ENCODE assay signal across 21 mouse cellular contexts in genomic region chr3:151670628-151671027, GRCm38 (mm10).
A peak's percentile ranks its signal among the peaks of the same experiment; 100 is the strongest.
DNase-seq lines count a peak whose midpoint lies in the region; ATAC-seq lines count a peak whose summit lies in the region.
"Had no signal": no experiment of that assay in that cellular context is flagged by ENCODE, and none has a peak within 500 bp of the region (broad histone marks: within the 10 kb centered on the region; RNA-seq: fewer than 3 reads in every experiment).

No protein-coding gene starts in this region.

- ATAC-seq in frontal cortex, adult (ENCODE audit: low TSS enrichment): peak; percentile 93
- ATAC-seq: activated CD4-positive, CD25-positive, alpha-beta regulatory T cell, adult 4 months; forebrain, embryonic 13.5 days; forebrain, embryonic 16.5 days; hindbrain, embryonic 16.5 days had no signal

- DNase-seq in frontal cortex, postnatal 10 days (ENCODE audit: low spot score in 2 of 2): no peak
- DNase-seq in layer of hippocampus, adult 8-10 months (ENCODE audit: low spot score in 2 of 2): peak; percentile 9 to 13
- DNase-seq in layer of hippocampus, postnatal 36 days: no peak
- DNase-seq in right cerebral cortex, adult 2 months (ENCODE audit: low spot score in 2 of 2): peak; percentile 8 to 29
- DNase-seq in right cerebral cortex, postnatal 4 days: no peak
- DNase-seq in lung, postnatal 36 days: no peak
- DNase-seq: adrenal gland, adult 8-10 months; adrenal gland, postnatal 25 days; cerebellum, adult 18-20 months; cerebellum, adult 9-10 months; cerebellum, postnatal 14 days; gastrocnemius, adult 2 months; gastrocnemius, postnatal 14 days; heart, adult 11 months; heart, postnatal 10 days; heart, postnatal 36 days had no signal

Comparison
In these comparisons a context has a peak if more than half of its experiments do, and no peak if none do; other contexts are left out.
1. DNase-seq: peak in layer of hippocampus, adult 8-10 months (2 of 2) and right cerebral cortex, adult 2 months (2 of 2); none in frontal cortex, postnatal 10 days (0 of 2), layer of hippocampus, postnatal 36 days (0 of 2), right cerebral cortex, postnatal 4 days (single experiment) and lung, postnatal 36 days (single experiment).